Mouse (Mus musculus): ENCODE data around the gene Apopt1. TPM values are rescaled to one million over a fixed set of nuclear protein-coding genes. Genes with fewer than 3 reads are reported as not detected.

The Apopt1 gene
- total RNA-seq, 2 experiments from 2014 or later: 44.6 to 60.6 TPM

- no peak for ATAC-seq (ENCODE audit: poor library complexity, severe bottlenecking)
Observed at GRCm38 (mm10) chr12:111678997-111679396, 34.1 kb upstream of the Apopt1 start.

- ATAC-seq (ENCODE audit: poor library complexity, severe bottlenecking): no peak
Observed at GRCm38 (mm10) chr12:111680661-111681060, 32.4 kb upstream of the Apopt1 start.

GRCm38 (mm10) chr12:111681305-111681704, 31.8 kb upstream of the Apopt1 start:
- ATAC-seq (ENCODE audit: poor library complexity, severe bottlenecking): no peak

- ATAC-seq (ENCODE audit: poor library complexity, severe bottlenecking): no peak
Observed at GRCm38 (mm10) chr12:111682003-111682402, 31.1 kb upstream of the Apopt1 start.

GRCm38 (mm10) chr12:111682806-111683205, 30.3 kb upstream of the Apopt1 start:
- ATAC-seq (ENCODE audit: poor library complexity, severe bottlenecking): no peak

GRCm38 (mm10) chr12:111686390-111686789, 26.7 kb upstream of the Apopt1 start:
- no peak for ATAC-seq (ENCODE audit: poor library complexity, severe bottlenecking)

GRCm38 (mm10) chr12:111687350-111688068, 25.6 kb upstream of the Apopt1 start:
- ATAC-seq (ENCODE audit: poor library complexity, severe bottlenecking): no peak

- ATAC-seq (ENCODE audit: poor library complexity, severe bottlenecking): no peak
Observed at GRCm38 (mm10) chr12:111688069-111688428, 25.0 kb upstream of the Apopt1 start.

- ATAC-seq (ENCODE audit: poor library complexity, severe bottlenecking): no peak
Observed at GRCm38 (mm10) chr12:111689426-111689825, 23.6 kb upstream of the Apopt1 start.

- peak; percentile 76 for ATAC-seq (ENCODE audit: poor library complexity, severe bottlenecking)
Observed at GRCm38 (mm10) chr12:111691346-111691872, 21.7 kb upstream of the Apopt1 start.

GRCm38 (mm10) chr12:111692899-111693298, 20.2 kb upstream of the Apopt1 start:
- no peak for ATAC-seq (ENCODE audit: poor library complexity, severe bottlenecking)

GRCm38 (mm10) chr12:111693341-111694270, 19.5 kb upstream of the Apopt1 start:
- ATAC-seq (ENCODE audit: poor library complexity, severe bottlenecking): no peak

GRCm38 (mm10) chr12:111694271-111694781, 18.7 kb upstream of the Apopt1 start:
- ATAC-seq (ENCODE audit: poor library complexity, severe bottlenecking): no peak

- no peak for ATAC-seq (ENCODE audit: poor library complexity, severe bottlenecking)
Observed at GRCm38 (mm10) chr12:111694880-111695804, 17.9 kb upstream of the Apopt1 start.

GRCm38 (mm10) chr12:111696239-111696638, 16.8 kb upstream of the Apopt1 start:
- peak; percentile 77 for ATAC-seq (ENCODE audit: poor library complexity, severe bottlenecking)

- no peak for ATAC-seq (ENCODE audit: poor library complexity, severe bottlenecking)
Observed at GRCm38 (mm10) chr12:111697708-111698107, 15.4 kb upstream of the Apopt1 start.

GRCm38 (mm10) chr12:111698346-111698913, 14.6 kb upstream of the Apopt1 start:
- no peak for ATAC-seq (ENCODE audit: poor library complexity, severe bottlenecking)

GRCm38 (mm10) chr12:111699542-111699941, 13.5 kb upstream of the Apopt1 start:
- no peak for ATAC-seq (ENCODE audit: poor library complexity, severe bottlenecking)

- no peak for ATAC-seq (ENCODE audit: poor library complexity, severe bottlenecking)
Observed at GRCm38 (mm10) chr12:111700920-111701458, 12.1 kb upstream of the Apopt1 start.

GRCm38 (mm10) chr12:111703301-111703700, 9.8 kb upstream of the Apopt1 start:
- ATAC-seq (ENCODE audit: poor library complexity, severe bottlenecking): no peak

Data from megakaryocyte, adult 5-6 weeks (primary cell).